Mouse (Mus musculus) E14TG2a.4 (cell line): ENCODE results near the gene Nol4l.

Source experiments
- CTCF ChIP-seq: conservative IDR thresholded peaks from 2 replicates; pipeline ENCODE4 v1.5.1; 2014; ENCODE audit warnings: low read length
- NANOG ChIP-seq: IDR thresholded peaks from 2 replicates; pipeline ENCODE4 v1.6.1; 2014; ENCODE audit warnings: borderline replicate concordance, low read length, mixed read lengths
- POU5F1 ChIP-seq: IDR thresholded peaks from 2 replicates; pipeline ENCODE4 v1.6.1; 2014; ENCODE audit warnings: low read length, borderline replicate concordance

DNA sequence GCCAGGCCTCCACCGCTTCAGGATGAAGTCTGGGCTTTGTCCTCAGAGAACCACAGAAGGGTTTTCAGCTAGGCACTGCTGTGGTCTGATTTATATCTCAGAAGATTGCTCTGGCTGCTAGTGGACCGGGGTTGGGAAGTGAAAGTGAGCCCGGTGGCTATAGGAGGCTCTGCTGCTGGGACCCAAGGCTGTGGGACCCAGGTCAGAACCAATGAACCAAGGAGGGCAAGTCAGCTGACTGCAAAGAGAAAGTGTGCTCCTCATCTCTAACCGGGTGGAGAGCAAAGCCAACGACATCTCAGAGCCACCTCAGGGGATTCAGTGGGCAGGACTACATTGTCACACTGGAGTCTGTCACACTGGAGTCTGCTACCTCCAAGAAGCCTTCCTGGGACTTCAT, 23.4 kb downstream of the Nol4l start:
- TF ChIP-seq CTCF (no peak), POU5F1 (no peak), NANOG (no peak)
